Mouse (Mus musculus) cortical plate, adult 2 months (tissue): ENCODE results near the gene 1700037H04Rik.

ENCODE experiments used
- CTCF ChIP-seq: fragments of 200-500 bp; IDR thresholded peaks from 2 replicates; pipeline ENCODE4 v1.5.1; 2011; ENCODE audit warnings: mild to moderate bottlenecking, control low read depth, low read length; ENCODE audit not compliant: insufficient read depth; ENCODE audit errors: extremely low read depth
- POLR2A ChIP-seq: fragments of 200-500 bp; IDR thresholded peaks from 2 replicates; pipeline ENCODE4 v1.6.1; 2011; ENCODE audit warnings: mild to moderate bottlenecking, low read length, control low read depth; ENCODE audit not compliant: insufficient read depth; ENCODE audit errors: extremely low read depth

- TF ChIP-seq CTCF (no peak), POLR2A (no peak)
These were observed 16.0 kb upstream of the 1700037H04Rik start for GRCm38 (mm10) chr2:131175945-131176309.
